Mouse (Mus musculus): ENCODE results near the gene Pcca. TPM values are rescaled to one million over a fixed set of nuclear protein-coding genes. Genes with fewer than 3 reads are reported as not detected.

Pcca gene
- polyA plus RNA-seq, 1 experiment from 2014 or later = 34.6 TPM

DNA sequence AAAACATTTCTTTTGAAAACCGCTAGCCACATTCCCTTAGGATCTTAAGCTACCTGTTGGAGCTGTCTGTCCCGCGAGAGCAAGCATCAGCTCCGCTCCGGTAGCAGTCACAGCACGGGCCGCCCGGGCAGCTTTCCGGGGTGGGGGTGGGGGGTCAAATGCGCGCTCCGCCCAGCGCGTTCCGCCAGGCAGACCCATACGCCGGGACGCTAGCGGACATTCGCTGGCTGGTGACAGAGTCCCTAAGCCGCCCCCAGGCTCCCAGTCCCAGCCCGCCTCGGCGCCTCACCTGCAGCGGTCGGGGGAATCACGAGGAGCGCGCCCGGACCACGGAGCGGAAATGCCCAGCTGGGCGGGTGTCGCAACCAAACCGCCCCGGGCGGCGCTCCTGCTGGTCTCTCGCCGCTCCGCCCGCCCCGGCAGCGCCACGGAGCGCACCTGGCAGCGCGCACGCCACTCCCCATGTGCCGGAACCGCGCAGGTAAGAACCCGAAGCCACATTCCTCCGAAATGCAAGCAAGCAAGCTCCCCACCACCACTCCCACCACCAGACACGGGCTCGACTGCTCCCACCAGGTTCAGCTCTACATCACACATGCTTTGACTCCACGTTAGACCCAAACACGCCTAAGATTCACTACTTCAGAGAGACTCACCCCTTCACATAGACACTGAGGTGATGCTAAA, 378.8 kb downstream of the Pcca start:
- Histone ChIP-seq H3K27ac (no peak overlapping the region), H3K27me3 (ENCODE audit: control insufficient read depth, insufficient read depth, low read length) (peaks cover 14% of the 10 kb centered on the region), H3K9me3 (ENCODE audit: control insufficient read depth, low read length) (peaks cover 9% of the 10 kb centered on the region), H3K9ac (peak overlapping the region; percentile 63), H3K36me3 (replicated peaks; ENCODE audit: control insufficient read depth, insufficient read depth) (no peaks in the 10 kb centered on the region), H3K4me3 (replicated peaks; ENCODE audit: low read length) (peak overlapping the region; percentile 62), H3K4me1 (replicated peaks; ENCODE audit: control insufficient read depth, insufficient read depth, low read length) (no peaks in the 10 kb centered on the region), H3K4me2 (replicated peaks) (peak overlapping the region; percentile 99)
- DNase-seq (ENCODE audit: low spot score) (peak; percentile 41), ATAC-seq (ENCODE audit: low FRiP score) (peak; percentile 79)
- WGBS = under 1% methylated on average over 58 of the region's 58 CpGs

GRCm38 (mm10) chr14:122913657-122914056, 379.5 kb downstream of the Pcca start, which contains the start of gene Ggact:
Gene Ggact (minus strand): TSS chr14:122913757.
- Histone ChIP-seq H3K4me3 (replicated peaks; ENCODE audit: low read length) (peak within 1 kb of the TSS; percentile 62), H3K4me1 (replicated peaks; ENCODE audit: control insufficient read depth, insufficient read depth, low read length) (no peaks in the 10 kb centered on the region), H3K27ac (no peak within 1 kb of the TSS; the same call in 1 of the 2 replicates), H3K9ac (peak within 1 kb of the TSS; percentile 63), H3K36me3 (replicated peaks; ENCODE audit: control insufficient read depth, insufficient read depth) (0 out of 2 replicates have a peak, but pooled peaks cover 4% of the 10 kb centered on the region), H3K4me2 (replicated peaks) (peak within 1 kb of the TSS; percentile 99), H3K27me3 (ENCODE audit: control insufficient read depth, insufficient read depth, low read length) (peaks cover 14% of the 10 kb centered on the region), H3K9me3 (ENCODE audit: control insufficient read depth, low read length) (peaks cover 2% of the 10 kb centered on the region)
- 82% methylated on average over 6 of the region's 6 CpGs for WGBS
- no peak for ATAC-seq (ENCODE audit: low FRiP score)
- DNase-seq (ENCODE audit: low spot score) = no peak

DNA sequence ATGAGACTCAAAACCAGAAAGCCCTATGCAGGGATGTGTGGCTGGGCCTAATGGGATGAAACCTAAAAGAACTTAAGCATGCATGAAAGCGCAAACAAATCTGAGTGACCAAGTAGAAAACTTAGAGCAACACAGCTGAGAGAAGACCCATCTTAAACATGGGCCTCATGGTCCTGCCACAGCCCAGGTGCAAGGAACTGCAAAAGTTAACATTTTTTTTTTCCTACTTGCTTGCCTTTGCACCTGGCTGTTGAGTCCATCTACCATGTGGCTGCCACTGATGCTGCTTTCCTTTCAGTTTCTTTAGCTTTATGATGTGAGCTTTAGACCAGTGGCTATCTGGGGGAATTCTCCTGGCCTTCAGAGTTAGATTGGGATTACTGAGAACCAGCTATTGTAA, 383.6 kb downstream of the Pcca start:
- Histone ChIP-seq H3K27ac (no peak overlapping the region), H3K4me3 (replicated peaks; ENCODE audit: low read length) (no peak overlapping the region), H3K9me3 (ENCODE audit: control insufficient read depth, low read length) (no peaks in the 10 kb centered on the region), H3K36me3 (replicated peaks; ENCODE audit: control insufficient read depth, insufficient read depth) (peaks cover 16% of the 10 kb centered on the region; the same call in 1 of the 2 replicates), H3K4me2 (replicated peaks) (no peak overlapping the region), H3K4me1 (replicated peaks; ENCODE audit: control insufficient read depth, insufficient read depth, low read length) (no peaks in the 10 kb centered on the region), H3K9ac (no peak overlapping the region), H3K27me3 (ENCODE audit: control insufficient read depth, insufficient read depth, low read length) (no peaks in the 10 kb centered on the region)
- ATAC-seq (ENCODE audit: low FRiP score) (no peak), DNase-seq (ENCODE audit: low spot score) (no peak)
- WGBS = 100% methylated on average over 1 of the region's 1 CpGs

GRCm38 (mm10) chr14:122920011-122920410, 385.9 kb downstream of the Pcca start:
- H3K36me3 ChIP-seq (replicated peaks; ENCODE audit: control insufficient read depth, insufficient read depth) = peaks cover 22% of the 10 kb centered on the region
- H3K4me1 ChIP-seq (replicated peaks; ENCODE audit: control insufficient read depth, insufficient read depth, low read length) = no peaks in the 10 kb centered on the region
- no peak overlapping the region for H3K9ac ChIP-seq
- H3K27ac ChIP-seq = no peak overlapping the region
- no peak for ATAC-seq (ENCODE audit: low FRiP score)
- H3K4me2 ChIP-seq (replicated peaks) = no peak overlapping the region
- H3K9me3 ChIP-seq (ENCODE audit: control insufficient read depth, low read length) = no peaks in the 10 kb centered on the region
- DNase-seq (ENCODE audit: low spot score) = no peak
- no peaks in the 10 kb centered on the region for H3K27me3 ChIP-seq (ENCODE audit: control insufficient read depth, insufficient read depth, low read length)
- H3K4me3 ChIP-seq (replicated peaks; ENCODE audit: low read length) = no peak overlapping the region
- 82% methylated on average over 5 of the region's 5 CpGs for WGBS

- DNase-seq (ENCODE audit: low spot score) (no peak), ATAC-seq (ENCODE audit: low FRiP score) (no peak)
- no peaks in the 10 kb centered on the region for H3K27me3 ChIP-seq (ENCODE audit: control insufficient read depth, insufficient read depth, low read length)
- peaks cover 46% of the 10 kb centered on the region for H3K36me3 ChIP-seq (replicated peaks; ENCODE audit: control insufficient read depth, insufficient read depth)
- no peaks in the 10 kb centered on the region for H3K4me1 ChIP-seq (replicated peaks; ENCODE audit: control insufficient read depth, insufficient read depth, low read length)
- H3K4me3 ChIP-seq (replicated peaks; ENCODE audit: low read length) = no peak overlapping the region
- H3K9ac ChIP-seq = no peak overlapping the region
- no peaks in the 10 kb centered on the region for H3K9me3 ChIP-seq (ENCODE audit: control insufficient read depth, low read length)
- H3K27ac ChIP-seq = no peak overlapping the region
- H3K4me2 ChIP-seq (replicated peaks) = no peak overlapping the region
- 76% methylated on average over 1 of the region's 1 CpGs for WGBS
These were observed 402.3 kb downstream of the Pcca start for GRCm38 (mm10) chr14:122936460-122936859.

Other genes with a start within 250 kb of the Pcca start
- 0.50 and 1.2 TPM in 2 replicates for gene Gm5089, start 83.2 kb upstream of the Pcca start, polyA plus RNA-seq (2014; fragmentation: Nextera tagmentation; extraction: Ambion mirVana)
- gene Zic5, start 68.6 kb upstream of the Pcca start, polyA plus RNA-seq (2014; fragmentation: Nextera tagmentation; extraction: Ambion mirVana) = 11.6 and 14.0 TPM in 2 replicates
- 10.6 and 11.4 TPM in 2 replicates for gene Zic2, start 58.9 kb upstream of the Pcca start, polyA plus RNA-seq (2014; fragmentation: Nextera tagmentation; extraction: Ambion mirVana)
- 0.31 and 0.95 TPM in 2 replicates for gene Gm10837, start 43.7 kb upstream of the Pcca start, polyA plus RNA-seq (2014; fragmentation: Nextera tagmentation; extraction: Ambion mirVana)

Measured in hindbrain, embryonic 14.5 days (tissue).